Mouse (Mus musculus): Measurements from ENCODE around the gene Exosc5.

- TF ChIP-seq EP300 (IDR thresholded peaks at IDR 0.05; ENCODE audit: insufficient read depth, low read depth, low read length) (no peak), CTCF (IDR thresholded peaks at IDR 0.05; ENCODE audit: low read depth, low read length) (no peak), POLR2A (IDR thresholded peaks at IDR 0.05; ENCODE audit: insufficient read depth, low read length) (no peak)
These were observed 45.9 kb downstream of the Exosc5 start for GRCm38 (mm10) chr7:25704716-25705364.

Measured in ES-Bruce4 (cell line).